Mouse (Mus musculus): ENCODE data around the gene Add3. TPM values are rescaled to one million over a fixed set of nuclear protein-coding genes. Genes with fewer than 3 reads are reported as not detected.

Gene Add3
- total and polyA plus RNA-seq, 2 experiments from 2014 or later, result 52.3 to 52.6 TPM

DNA sequence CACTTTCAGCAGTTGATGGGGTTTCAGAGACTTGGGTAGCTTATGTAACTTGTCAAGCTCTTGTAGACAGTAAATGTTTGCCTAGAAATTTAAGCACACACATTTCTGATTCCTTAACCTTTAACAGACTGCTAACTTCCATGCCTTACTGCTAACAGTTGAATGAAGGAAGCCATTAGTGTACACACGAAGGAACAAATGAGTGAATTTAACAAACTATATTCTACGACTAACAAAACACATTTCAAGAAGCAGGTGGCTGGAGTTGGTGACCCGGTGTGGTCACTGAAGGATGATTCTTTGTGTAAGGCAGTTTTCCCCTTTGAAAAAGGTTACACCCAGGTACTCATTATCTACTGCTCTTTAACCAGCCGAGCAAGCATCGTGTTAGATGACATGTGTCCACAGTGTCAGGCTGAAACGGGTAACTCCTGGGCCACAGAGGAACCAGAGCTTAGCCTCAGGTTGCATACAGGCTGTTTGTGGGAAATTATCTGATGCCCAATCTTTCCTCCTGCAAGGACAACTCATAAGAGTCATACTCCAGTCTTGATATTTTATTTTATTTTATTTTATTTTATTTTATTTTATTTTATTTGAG lies 17.5 kb upstream of the Add3 start:
- Histone ChIP-seq H3K4me2 (ENCODE audit: low read depth) (no peak overlapping the region), H3K27ac (ENCODE audit: low read depth, low read length) (no peak overlapping the region)
- WGBS, result 87% methylated on average over 6 of the region's 6 CpGs

DNA sequence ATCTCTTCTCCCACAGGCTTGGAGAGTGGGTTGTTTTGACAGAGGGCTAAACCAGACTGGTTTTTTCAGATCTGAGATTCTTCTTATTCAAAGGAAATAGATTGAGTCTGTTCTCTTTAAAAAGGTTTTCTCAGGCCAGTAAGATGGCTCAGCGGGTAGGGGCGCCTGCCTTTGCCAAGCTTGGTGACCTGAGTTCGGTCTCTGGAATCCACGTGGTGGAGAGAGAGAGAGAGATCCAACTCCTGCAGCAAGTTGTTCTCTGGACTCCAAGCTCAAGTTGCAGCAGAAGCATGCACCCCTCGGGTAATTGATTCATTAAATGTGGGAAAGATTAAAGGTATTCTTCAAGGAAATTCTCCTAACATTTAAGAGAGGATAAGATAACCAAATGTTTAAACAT lies 16.9 kb upstream of the Add3 start:
- no peaks in the 10 kb centered on the region for H3K4me1 ChIP-seq (ENCODE audit: insufficient read depth)
- no peak overlapping the region for H3K4me3 ChIP-seq (ENCODE audit: low read depth, low read length)
- H3K9ac ChIP-seq, result no peak overlapping the region
- H3K27me3 ChIP-seq (ENCODE audit: insufficient read depth, low read length), result no peaks in the 10 kb centered on the region
- no peaks in the 10 kb centered on the region for H3K36me3 ChIP-seq (ENCODE audit: insufficient read depth)
- H3K9me3 ChIP-seq (ENCODE audit: low read length), result no peaks in the 10 kb centered on the region
- no peak for DNase-seq
- 63% methylated on average over 5 of the region's 5 CpGs for WGBS
- no peak for TF ChIP-seq CTCF (IDR thresholded peaks at IDR 0.05; ENCODE audit: low read depth)
- H3K4me2 ChIP-seq (ENCODE audit: low read depth), result no peak overlapping the region
- no peak for ATAC-seq
- no peak overlapping the region for H3K27ac ChIP-seq (ENCODE audit: low read depth, low read length)

More for the DNA sequence above, 17.5 kb upstream of the Add3 start:
- no peak for DNase-seq
- Histone ChIP-seq H3K4me3 (ENCODE audit: low read depth, low read length) (no peak overlapping the region), H3K4me1 (ENCODE audit: insufficient read depth) (no peaks in the 10 kb centered on the region), H3K27me3 (ENCODE audit: insufficient read depth, low read length) (no peaks in the 10 kb centered on the region), H3K36me3 (ENCODE audit: insufficient read depth) (no peaks in the 10 kb centered on the region), H3K9me3 (ENCODE audit: low read length) (no peaks in the 10 kb centered on the region), H3K9ac (no peak overlapping the region)
- TF ChIP-seq CTCF (IDR thresholded peaks at IDR 0.05; ENCODE audit: low read depth), result no peak
- no peak for ATAC-seq

- no peak for ATAC-seq
- no peaks in the 10 kb centered on the region for H3K27me3 ChIP-seq (ENCODE audit: insufficient read depth, low read length)
- H3K9me3 ChIP-seq (ENCODE audit: low read length), result no peaks in the 10 kb centered on the region
- TF ChIP-seq CTCF (IDR thresholded peaks at IDR 0.05; ENCODE audit: low read depth), result no peak
- 85% methylated on average over 2 of the region's 2 CpGs for WGBS
- no peaks in the 10 kb centered on the region for H3K4me1 ChIP-seq (ENCODE audit: insufficient read depth)
- H3K36me3 ChIP-seq (ENCODE audit: insufficient read depth), result no peaks in the 10 kb centered on the region
- H3K9ac ChIP-seq, result no peak overlapping the region
- no peak overlapping the region for H3K27ac ChIP-seq (ENCODE audit: low read depth, low read length)
- no peak for DNase-seq
- no peak overlapping the region for H3K4me3 ChIP-seq (ENCODE audit: low read depth, low read length)
- no peak overlapping the region for H3K4me2 ChIP-seq (ENCODE audit: low read depth)
Measured at GRCm38 (mm10) chr19:53125679-53126078, 14.6 kb upstream of the Add3 start.

- WGBS, result 95% methylated on average over 4 of the region's 4 CpGs
- Histone ChIP-seq H3K9me3 (ENCODE audit: low read length) (no peaks in the 10 kb centered on the region), H3K4me3 (ENCODE audit: low read depth, low read length) (no peak overlapping the region), H3K27me3 (ENCODE audit: insufficient read depth, low read length) (no peaks in the 10 kb centered on the region), H3K27ac (ENCODE audit: low read depth, low read length) (no peak overlapping the region), H3K9ac (no peak overlapping the region), H3K4me2 (ENCODE audit: low read depth) (no peak overlapping the region), H3K36me3 (ENCODE audit: insufficient read depth) (no peaks in the 10 kb centered on the region), H3K4me1 (ENCODE audit: insufficient read depth) (no peaks in the 10 kb centered on the region)
- DNase-seq (no peak), ATAC-seq (no peak)
- TF ChIP-seq CTCF (IDR thresholded peaks at IDR 0.05; ENCODE audit: low read depth), result no peak
Measured at GRCm38 (mm10) chr19:53126546-53126945, 13.7 kb upstream of the Add3 start.

GRCm38 (mm10) chr19:53127320-53128291 lies 12.6 kb upstream of the Add3 start:
- H3K4me2 ChIP-seq (ENCODE audit: low read depth), result no peak overlapping the region
- DNase-seq, result no peak
- WGBS, result 62% methylated on average over 18 of the region's 18 CpGs
- ATAC-seq, result no peak
- no peaks in the 10 kb centered on the region for H3K36me3 ChIP-seq (ENCODE audit: insufficient read depth)
- no peak for TF ChIP-seq CTCF (IDR thresholded peaks at IDR 0.05; ENCODE audit: low read depth)
- no peak overlapping the region for H3K4me3 ChIP-seq (ENCODE audit: low read depth, low read length)
- H3K9ac ChIP-seq, result no peak overlapping the region
- no peaks in the 10 kb centered on the region for H3K27me3 ChIP-seq (ENCODE audit: insufficient read depth, low read length)
- no peaks in the 10 kb centered on the region for H3K9me3 ChIP-seq (ENCODE audit: low read length)
- H3K27ac ChIP-seq (ENCODE audit: low read depth, low read length), result no peak overlapping the region
- H3K4me1 ChIP-seq (ENCODE audit: insufficient read depth), result no peaks in the 10 kb centered on the region

- ATAC-seq (no peak), DNase-seq (no peak)
- Histone ChIP-seq H3K4me3 (ENCODE audit: low read depth, low read length) (no peak overlapping the region), H3K4me1 (ENCODE audit: insufficient read depth) (no peaks in the 10 kb centered on the region), H3K9ac (no peak overlapping the region), H3K4me2 (ENCODE audit: low read depth) (no peak overlapping the region), H3K27ac (ENCODE audit: low read depth, low read length) (no peak overlapping the region), H3K36me3 (ENCODE audit: insufficient read depth) (no peaks in the 10 kb centered on the region), H3K27me3 (ENCODE audit: insufficient read depth, low read length) (no peaks in the 10 kb centered on the region), H3K9me3 (ENCODE audit: low read length) (no peaks in the 10 kb centered on the region)
- TF ChIP-seq CTCF (IDR thresholded peaks at IDR 0.05; ENCODE audit: low read depth), result no peak
- 63% methylated on average over 13 of the region's 13 CpGs for WGBS
Measured at GRCm38 (mm10) chr19:53128494-53129337, 11.5 kb upstream of the Add3 start.
